Mouse (Mus musculus): ENCODE results near the gene Fam49a. TPM values are rescaled to one million over a fixed set of nuclear protein-coding genes. Genes with fewer than 3 reads are reported as not detected.
A peak's percentile ranks its signal among the peaks of the same experiment; 100 is the strongest.

Fam49a gene
- polyA plus RNA-seq, 1 experiment from 2014 or later, result 16.8 TPM

GRCm38 (mm10) chr12:12421580-12421878 lies 159.6 kb downstream of the Fam49a start:
- Histone ChIP-seq H3K36me3 (ENCODE audit: control insufficient read depth, insufficient read depth, low read length) (no peaks in the 10 kb centered on the region), H3K4me1 (replicated peaks; ENCODE audit: control insufficient read depth, insufficient read depth, low read length) (peaks cover 9% of the 10 kb centered on the region), H3K4me2 (ENCODE audit: low read depth, low read length) (peak overlapping the region; percentile 82; the same call in 1 of the 2 replicates), H3K9me3 (ENCODE audit: control insufficient read depth, low read length) (no peaks in the 10 kb centered on the region), H3K4me3 (ENCODE audit: low read length) (no peak overlapping the region), H3K27ac (ENCODE audit: low read length) (no peak overlapping the region), H3K27me3 (ENCODE audit: control insufficient read depth, insufficient read depth, low read depth, low read length) (no peaks in the 10 kb centered on the region), H3K9ac (ENCODE audit: low read length) (peak overlapping the region; percentile 91)
- WGBS, result 95% methylated on average over 8 of the region's 8 CpGs
- no peak for ATAC-seq (ENCODE audit: low read depth)

- H3K9me3 ChIP-seq (ENCODE audit: control insufficient read depth, low read length), result no peaks in the 10 kb centered on the region
- ATAC-seq (ENCODE audit: low read depth), result no peak
- 69% methylated on average over 5 of the region's 5 CpGs for WGBS
- no peaks in the 10 kb centered on the region for H3K36me3 ChIP-seq (ENCODE audit: control insufficient read depth, insufficient read depth, low read length)
- H3K4me1 ChIP-seq (replicated peaks; ENCODE audit: control insufficient read depth, insufficient read depth, low read length), result peaks cover 9% of the 10 kb centered on the region
- no peak overlapping the region for H3K27ac ChIP-seq (ENCODE audit: low read length)
- no peak overlapping the region for H3K9ac ChIP-seq (ENCODE audit: low read length)
- no peak overlapping the region for H3K4me2 ChIP-seq (ENCODE audit: low read depth, low read length)
- no peak overlapping the region for H3K4me3 ChIP-seq (ENCODE audit: low read length)
- H3K27me3 ChIP-seq (ENCODE audit: control insufficient read depth, insufficient read depth, low read depth, low read length), result no peaks in the 10 kb centered on the region
Measured at GRCm38 (mm10) chr12:12425188-12425587, 163.2 kb downstream of the Fam49a start.

GRCm38 (mm10) chr12:12427285-12427684 lies 165.3 kb downstream of the Fam49a start:
- no peak overlapping the region for H3K9ac ChIP-seq (ENCODE audit: low read length)
- no peaks in the 10 kb centered on the region for H3K27me3 ChIP-seq (ENCODE audit: control insufficient read depth, insufficient read depth, low read depth, low read length)
- no peak overlapping the region for H3K4me3 ChIP-seq (ENCODE audit: low read length)
- no peak for ATAC-seq (ENCODE audit: low read depth)
- no peak overlapping the region for H3K27ac ChIP-seq (ENCODE audit: low read length)
- no peak overlapping the region for H3K4me2 ChIP-seq (ENCODE audit: low read depth, low read length)
- H3K4me1 ChIP-seq (replicated peaks; ENCODE audit: control insufficient read depth, insufficient read depth, low read length), result no peaks in the 10 kb centered on the region
- WGBS, result 80% methylated on average over 1 of the region's 1 CpGs
- H3K36me3 ChIP-seq (ENCODE audit: control insufficient read depth, insufficient read depth, low read length), result no peaks in the 10 kb centered on the region
- H3K9me3 ChIP-seq (ENCODE audit: control insufficient read depth, low read length), result no peaks in the 10 kb centered on the region

- no peak overlapping the region for H3K4me3 ChIP-seq (ENCODE audit: low read length)
- WGBS, result 72% methylated on average over 7 of the region's 7 CpGs
- no peaks in the 10 kb centered on the region for H3K4me1 ChIP-seq (replicated peaks; ENCODE audit: control insufficient read depth, insufficient read depth, low read length)
- ATAC-seq (ENCODE audit: low read depth), result no peak
- no peaks in the 10 kb centered on the region for H3K27me3 ChIP-seq (ENCODE audit: control insufficient read depth, insufficient read depth, low read depth, low read length)
- H3K4me2 ChIP-seq (ENCODE audit: low read depth, low read length), result no peak overlapping the region
- H3K9me3 ChIP-seq (ENCODE audit: control insufficient read depth, low read length), result no peaks in the 10 kb centered on the region
- H3K9ac ChIP-seq (ENCODE audit: low read length), result no peak overlapping the region
- H3K27ac ChIP-seq (ENCODE audit: low read length), result no peak overlapping the region
- no peaks in the 10 kb centered on the region for H3K36me3 ChIP-seq (ENCODE audit: control insufficient read depth, insufficient read depth, low read length)
Measured at GRCm38 (mm10) chr12:12428886-12429285, 166.9 kb downstream of the Fam49a start.

All from lung, embryonic 16.5 days (tissue).